Mouse (Mus musculus): ENCODE measurements around the gene Pnrc2. TPM values are rescaled to one million over a fixed set of nuclear protein-coding genes. Genes with fewer than 3 reads are reported as not detected.
A peak's percentile ranks its signal among the peaks of the same experiment; 100 is the strongest.

The Pnrc2 gene
- total RNA-seq, 2 experiments from 2014 or later, result 59.0 to 80.1 TPM

DNA sequence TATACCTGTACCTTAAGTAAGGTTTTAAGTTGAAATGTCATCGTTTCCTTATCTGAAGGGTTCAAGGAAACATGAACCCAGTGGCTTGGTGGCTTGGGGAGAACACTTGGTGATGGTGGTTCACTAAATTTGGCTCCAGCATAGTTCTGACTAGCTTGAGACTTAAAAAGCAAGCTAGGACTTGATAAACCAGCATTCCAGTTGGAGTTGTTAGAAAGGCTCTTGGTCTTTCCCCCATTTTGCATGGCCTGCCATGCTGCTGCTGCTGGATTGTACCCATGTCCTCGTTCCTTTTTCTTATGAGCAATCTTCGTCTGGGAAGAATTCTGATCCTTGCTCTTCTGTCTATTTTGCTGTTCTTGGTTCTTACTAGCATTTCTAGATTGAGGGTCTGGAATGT, 1.6 kb downstream of the Pnrc2 start:
- DNase-seq (ENCODE audit: low spot score in 2 of 2), result no peak

DNA sequence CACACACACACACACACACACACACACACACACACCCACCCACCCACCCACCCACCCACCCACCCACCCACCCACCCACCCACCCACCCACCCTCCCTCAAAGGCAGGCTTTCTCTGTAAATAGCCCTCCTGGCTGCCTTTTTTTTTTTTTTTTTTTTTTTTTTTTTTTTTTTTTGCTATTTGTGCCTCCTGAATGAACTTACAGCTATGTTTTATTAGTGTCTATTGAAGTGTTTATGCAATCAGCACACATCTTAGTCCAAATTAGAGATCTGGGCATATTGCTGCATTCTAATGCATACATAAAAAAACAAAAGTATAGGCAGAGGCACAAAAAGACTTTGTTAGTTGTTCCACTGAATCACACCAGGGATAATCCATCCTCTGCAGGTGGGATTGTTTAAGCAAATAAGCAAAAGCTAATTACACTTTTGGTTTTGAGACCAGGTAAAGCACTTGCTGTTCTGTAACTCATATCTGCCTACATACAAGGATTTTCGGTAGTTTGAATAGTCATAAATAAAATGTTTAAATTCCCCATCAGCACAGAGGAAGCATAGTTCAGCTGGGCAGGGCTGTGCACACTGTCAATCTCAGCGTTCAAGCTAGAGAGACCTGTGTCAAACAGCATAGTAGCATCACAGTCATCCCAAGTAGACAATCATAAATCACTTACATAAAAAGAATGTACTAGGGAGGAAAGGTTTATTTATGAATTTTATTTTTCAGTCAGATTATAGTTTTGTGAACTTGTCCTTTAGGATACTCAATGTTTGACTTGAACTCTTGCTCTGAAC, 3.2 kb downstream of the Pnrc2 start:
- DNase-seq (ENCODE audit: low spot score in 2 of 2), result no peak

DNA sequence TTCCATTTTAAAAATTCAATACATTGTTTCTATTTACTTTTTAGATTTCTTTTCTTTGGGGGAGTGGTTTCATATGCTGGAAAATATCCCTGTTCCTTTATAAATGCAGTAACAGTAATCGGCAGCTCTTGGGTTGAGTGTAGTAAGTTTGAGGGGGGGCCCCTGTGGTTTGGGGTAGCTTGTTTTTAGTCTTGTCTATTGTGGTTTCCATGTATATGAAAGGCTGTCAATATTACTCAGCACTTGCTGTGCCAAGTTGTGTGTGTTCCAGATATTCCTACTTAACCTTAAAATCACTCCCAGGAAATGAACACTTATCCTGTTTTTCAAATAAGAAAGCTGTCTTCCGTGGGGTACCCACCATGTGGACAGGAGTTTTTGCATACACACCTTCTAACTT, 4.7 kb downstream of the Pnrc2 start:
- no peak for DNase-seq (ENCODE audit: low spot score in 2 of 2)

DNA sequence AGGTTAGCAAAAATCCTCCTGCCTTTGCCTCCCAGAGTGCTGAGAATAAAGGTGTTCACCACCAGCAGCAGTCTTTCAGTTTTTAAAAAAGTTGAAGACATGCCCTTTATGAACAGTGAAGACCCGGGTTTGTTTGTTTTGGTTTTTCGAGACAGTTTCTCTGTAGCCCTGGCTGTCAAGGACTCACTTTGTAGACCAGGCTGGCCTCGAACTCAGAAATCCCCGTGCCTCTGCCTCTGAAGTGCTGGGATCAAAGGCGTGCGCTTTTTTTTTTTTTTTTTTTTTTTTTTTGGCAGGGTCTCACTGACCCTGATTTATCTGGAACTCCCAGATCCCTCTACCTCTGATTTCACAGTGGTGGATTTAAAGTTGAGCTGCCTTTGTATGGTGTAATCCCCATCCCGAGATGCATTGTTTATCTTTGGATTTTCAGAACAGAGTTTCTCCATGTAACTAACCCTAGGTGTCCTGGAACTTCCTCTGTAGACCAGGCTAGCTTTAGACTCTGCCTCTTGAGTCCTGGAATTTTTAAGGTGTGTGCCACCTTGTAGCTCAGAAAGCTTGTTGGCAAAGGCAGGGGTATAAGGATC, 16.0 kb downstream of the Pnrc2 start:
- DNase-seq (ENCODE audit: low spot score in 2 of 2), result no peak

DNA sequence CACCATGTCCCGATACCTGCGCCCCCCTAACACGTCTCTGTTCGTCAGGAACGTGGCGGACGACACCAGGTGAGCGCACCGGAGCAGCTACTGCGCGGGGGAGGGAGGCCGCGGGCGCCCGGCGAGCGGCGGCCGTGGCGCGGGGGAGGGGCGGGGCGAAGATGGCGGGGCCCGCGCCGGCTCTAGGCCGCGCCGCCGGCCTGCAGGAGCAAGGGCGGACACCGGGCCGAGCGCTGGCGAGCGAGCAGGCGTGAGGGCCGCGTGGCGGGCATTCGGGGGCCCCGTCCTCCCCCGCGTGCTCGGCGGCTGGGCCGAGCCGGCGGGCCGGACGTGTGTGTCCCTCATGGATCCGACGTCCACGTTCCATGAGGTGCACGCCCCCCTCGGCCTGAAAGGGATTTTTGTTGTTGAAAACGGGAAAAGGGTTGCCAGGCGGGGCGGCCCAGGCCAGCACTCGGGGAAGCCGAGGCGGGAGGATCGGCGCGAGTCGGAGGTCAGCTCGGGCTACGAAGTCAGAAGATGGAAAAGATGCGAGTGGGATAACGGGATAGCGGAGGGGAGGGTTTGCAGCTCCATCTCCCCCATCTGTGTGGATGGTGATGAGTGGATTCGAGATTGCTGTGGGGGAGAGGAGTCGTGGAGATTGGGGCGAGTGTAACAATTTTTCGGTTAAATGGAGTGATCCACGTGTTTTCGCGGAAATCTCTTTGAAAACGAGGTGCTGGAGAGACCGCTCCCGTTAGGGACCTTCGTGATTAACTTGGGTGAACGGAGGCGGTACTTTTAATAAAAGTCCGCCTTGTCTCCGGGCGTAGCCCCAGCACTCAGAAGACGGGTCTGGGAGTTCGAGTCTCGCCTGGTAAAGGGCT, 17.2 kb downstream of the Pnrc2 start:
- peak; percentile 70 to 75 for DNase-seq (ENCODE audit: low spot score in 2 of 2)

DNA sequence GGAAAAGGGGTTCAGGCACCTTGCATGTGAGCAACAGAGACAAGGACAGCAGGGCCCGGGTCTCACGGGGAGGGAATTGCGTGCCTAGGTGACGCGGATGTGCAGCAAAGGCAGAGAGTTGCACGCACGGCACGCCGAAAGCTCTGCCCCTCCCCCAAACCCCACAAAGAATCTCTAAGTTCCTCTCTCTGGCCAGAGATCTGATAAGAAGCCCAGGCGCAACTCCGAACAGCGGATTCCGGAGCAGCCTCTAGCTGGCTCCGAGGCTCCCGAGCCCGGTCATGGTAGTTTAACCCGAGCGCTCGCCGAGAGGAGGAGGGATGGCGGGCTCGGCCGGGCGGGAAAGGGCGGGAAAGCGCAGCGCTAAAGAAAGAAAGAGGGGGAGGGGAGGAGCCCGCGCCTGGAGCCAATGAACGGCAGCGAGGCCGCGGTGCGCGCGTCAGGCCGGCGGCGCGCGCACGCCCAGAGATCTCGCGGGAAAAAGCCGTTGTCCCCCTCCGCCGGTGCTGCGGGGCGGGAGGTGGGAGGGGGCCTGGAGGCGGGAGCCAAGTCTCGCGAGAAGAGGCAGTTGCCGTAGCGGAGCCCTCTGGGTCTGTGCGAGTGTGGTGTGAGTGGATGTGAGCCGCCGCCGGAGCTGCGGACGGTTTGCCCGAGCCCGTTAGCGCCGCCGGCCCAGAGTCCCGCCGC, 18.0 kb downstream of the Pnrc2 start, which contains the start of gene Srsf10:
Srsf10 (plus strand) TSS at position 212 of the 687 bp plus-strand sequence.
- DNase-seq (ENCODE audit: low spot score in 2 of 2), result peak; percentile 90 to 94

DNA sequence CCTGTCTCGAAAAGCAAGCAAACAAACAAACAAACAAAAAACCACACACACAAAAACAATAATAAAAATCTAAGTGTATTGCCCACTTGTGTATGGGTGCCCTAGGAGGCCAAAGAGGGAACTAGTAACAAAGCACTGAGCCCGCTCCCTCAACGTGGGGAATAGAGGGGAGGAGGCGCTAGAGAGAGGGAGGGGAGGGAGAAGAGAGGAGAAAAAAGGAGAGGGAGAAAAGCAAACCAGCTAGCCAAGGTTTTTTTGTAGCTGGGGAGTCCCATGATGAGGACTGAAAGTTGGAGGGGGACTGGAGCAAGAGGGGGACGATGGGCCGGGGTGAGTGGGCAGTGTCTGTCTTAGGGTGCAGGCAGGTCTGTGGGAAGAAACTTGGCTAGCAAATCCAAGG, 18.6 kb downstream of the Pnrc2 start:
- peak in 1 of 2 experiments; percentile 18 for DNase-seq (ENCODE audit: low spot score in 2 of 2)

DNA sequence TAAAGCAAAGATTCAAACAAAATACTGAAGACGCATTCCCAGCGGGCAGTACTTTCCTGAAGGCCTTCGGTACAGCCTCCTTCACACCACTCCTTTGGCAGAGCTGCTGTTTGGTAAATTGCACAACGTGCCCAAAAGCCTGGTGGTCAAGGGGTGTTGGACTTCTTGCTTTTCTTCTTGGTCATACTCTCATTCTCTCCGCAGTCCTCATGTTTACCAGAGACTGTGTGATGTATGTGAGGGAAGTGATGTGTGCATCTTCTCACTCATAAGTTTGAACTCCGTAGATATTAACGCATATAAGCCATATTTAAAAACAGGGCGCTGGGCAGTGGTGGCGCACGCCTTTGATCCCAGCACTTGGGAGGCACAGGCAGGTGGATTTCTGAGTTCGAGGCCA, 19.0 kb downstream of the Pnrc2 start:
- peak in 1 of 2 experiments; percentile 2 for DNase-seq (ENCODE audit: low spot score in 2 of 2)

DNA sequence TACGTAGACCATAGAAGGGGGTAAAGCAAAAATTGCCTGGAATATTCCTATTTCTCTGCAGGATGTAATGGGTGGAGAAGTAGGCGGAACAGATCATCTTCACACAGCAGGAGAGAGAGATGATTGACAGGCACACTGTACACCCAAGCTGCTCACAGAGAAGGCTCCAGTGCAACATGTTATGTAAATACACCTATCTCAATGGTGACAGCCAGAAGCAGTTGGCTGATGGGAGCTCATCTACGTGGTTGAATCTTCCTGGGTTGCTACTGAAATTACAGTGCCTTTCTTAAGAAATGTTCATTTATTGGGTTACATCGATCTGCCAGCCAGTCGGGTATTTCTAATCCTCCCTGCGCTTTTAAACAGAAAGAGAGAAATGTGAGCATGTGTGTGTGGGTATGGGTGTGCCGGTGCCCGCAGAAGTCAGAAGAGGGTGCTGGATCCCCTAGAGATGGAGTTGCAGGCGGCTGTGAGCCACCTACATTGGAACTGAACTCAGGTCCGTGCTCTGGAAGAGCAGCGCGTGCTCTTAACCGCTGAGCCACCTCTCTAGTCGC, 19.6 kb downstream of the Pnrc2 start:
- peak in 1 of 2 experiments; percentile 16 for DNase-seq (ENCODE audit: low spot score in 2 of 2)

DNA sequence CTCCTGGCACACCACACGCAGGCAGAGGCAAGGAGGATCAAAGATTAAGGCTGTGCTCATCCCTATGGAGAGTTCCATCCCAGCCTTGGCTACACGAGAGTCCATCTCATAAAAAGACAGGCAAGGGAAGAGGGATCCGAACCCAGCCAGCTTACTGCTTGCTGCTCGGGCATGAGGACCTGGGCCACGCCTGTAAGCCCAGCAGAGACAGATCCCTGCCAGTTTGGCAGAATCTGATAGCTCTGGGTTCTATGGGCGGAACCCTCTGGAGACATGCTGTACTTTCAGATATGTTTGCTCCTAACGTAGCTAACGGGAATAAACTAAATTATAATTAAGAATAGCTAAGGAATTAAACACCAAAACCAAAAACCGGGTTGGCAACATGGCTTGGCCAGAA, 21.7 kb downstream of the Pnrc2 start:
- peak in 1 of 2 experiments; percentile 4 for DNase-seq (ENCODE audit: low spot score in 2 of 2)

DNA sequence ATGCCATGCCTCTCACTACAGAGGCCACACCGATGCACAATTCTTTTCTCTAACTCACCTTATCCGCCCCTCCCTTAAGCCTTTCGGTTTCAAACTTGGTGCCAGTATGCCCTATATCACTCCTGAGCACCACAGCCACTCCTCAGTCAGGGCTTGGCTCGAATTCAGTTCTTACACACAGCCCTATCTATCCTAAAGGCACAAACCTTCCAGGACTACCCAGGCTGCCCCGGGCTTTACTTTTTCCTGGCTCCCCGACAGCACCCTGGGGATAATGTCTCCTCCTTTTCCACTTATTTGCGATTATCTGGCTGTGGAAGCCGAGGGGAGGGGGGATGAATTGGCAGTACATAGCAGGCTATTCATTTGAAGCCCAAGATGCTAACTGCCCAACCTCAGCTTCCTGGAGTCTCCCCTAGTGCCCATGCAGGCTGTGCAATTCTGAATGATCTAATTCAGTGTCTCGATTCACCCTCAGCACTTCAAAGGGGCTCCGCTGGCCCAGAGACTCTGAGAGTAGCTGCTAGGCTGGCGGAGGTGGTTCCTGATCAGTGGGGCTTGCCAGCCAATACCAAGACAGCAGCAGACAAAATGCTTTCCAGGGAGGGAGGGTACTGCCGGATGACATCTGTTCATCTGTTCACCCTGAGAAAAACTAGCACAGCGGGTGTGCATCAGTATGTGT, 23.1 kb downstream of the Pnrc2 start:
- peak; percentile 63 to 76 for DNase-seq (ENCODE audit: low spot score in 2 of 2)

DNA sequence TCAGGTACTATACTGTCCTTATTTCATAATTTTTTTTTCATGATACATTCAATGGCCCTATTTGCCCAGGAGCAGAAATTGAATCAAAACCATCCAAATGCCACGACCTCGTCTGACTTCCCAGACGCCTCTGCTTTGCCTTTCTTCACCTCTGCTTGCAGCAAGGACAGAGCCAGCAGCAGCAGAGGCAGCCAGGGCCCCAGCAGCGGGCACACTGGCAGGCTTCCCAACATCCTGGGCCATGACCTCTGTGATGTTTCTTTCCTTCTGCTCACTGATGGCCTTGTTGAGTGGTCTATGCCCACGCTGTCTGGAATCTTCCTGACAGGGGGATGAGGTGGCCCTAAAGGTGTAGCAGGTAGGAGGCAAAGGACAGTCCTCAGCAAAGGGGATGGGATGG, 26.1 kb downstream of the Pnrc2 start:
- DNase-seq (ENCODE audit: low spot score in 2 of 2), result no peak

DNA sequence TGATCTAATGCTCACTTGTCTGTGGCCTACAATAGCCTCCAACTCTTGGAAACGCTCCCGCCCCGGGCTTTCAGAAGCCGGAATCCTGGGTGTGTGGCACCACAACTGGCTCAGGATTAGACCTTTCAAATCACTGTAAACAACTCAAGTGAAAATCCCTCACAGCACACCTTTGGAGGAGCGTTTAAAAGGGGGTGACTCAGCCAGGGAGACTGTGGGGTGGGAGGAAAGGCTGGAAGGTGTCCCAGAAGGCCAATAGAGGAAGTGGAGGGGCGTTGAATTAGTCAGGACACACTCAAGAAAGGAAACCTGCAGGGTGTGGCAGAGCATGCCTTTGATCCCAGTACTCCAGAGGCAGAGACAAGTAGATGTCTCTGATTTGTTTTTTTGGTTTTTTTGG, 29.2 kb downstream of the Pnrc2 start:
- no peak for DNase-seq (ENCODE audit: low spot score in 2 of 2)

DNA sequence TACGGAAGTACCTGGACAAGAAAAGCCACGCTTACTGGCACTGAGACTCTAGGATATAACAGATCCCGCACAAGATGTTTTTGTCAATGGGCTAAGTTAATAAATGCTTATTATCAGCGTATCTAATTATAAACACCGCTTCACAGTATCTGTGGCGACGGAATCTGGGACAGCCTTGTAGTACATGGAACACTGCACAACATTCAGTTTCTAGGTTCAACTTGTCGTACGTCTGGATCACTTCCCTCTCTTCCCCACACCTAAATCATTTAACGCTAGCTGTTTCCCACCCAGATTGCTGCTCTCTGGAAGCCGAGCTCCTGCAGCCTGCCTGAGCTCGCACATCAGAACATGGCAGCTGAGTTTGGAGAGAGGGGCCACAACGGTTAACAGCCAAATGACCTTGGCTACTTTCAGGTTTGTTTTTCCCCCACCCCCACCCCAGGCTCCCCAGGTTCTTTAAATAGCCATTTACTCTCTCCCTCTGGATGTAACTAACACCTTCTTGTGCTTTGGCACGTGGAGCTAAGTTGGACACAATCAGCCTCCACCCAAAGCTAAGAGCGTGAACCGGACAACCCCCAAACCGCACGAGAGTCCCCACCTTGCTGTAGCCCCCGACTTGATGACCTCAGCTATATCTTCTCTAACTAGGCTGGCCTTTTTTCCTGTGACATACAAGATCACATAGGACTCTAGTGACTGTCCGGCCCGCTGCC, 34.2 kb downstream of the Pnrc2 start:
- DNase-seq (ENCODE audit: low spot score in 2 of 2), result no peak

DNA sequence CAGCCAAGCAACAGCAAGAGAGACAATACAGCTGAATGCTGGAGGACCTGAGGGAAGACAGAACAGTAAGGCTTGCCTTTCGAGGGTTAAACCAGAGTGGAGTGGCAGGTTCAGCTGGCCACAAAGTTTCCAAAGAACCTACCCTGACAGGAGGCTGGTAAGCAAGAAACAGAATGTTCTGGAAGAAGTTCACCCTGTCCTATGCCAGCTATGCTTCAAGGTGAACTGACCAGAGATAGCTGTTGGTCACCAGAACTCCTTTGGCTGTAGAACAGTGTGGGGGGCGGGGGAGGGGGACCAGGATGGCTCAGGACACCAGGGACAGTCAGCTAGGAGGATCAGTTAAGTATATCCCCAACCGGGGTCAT, 34.7 kb downstream of the Pnrc2 start:
- DNase-seq (ENCODE audit: low spot score in 2 of 2), result no peak

DNA sequence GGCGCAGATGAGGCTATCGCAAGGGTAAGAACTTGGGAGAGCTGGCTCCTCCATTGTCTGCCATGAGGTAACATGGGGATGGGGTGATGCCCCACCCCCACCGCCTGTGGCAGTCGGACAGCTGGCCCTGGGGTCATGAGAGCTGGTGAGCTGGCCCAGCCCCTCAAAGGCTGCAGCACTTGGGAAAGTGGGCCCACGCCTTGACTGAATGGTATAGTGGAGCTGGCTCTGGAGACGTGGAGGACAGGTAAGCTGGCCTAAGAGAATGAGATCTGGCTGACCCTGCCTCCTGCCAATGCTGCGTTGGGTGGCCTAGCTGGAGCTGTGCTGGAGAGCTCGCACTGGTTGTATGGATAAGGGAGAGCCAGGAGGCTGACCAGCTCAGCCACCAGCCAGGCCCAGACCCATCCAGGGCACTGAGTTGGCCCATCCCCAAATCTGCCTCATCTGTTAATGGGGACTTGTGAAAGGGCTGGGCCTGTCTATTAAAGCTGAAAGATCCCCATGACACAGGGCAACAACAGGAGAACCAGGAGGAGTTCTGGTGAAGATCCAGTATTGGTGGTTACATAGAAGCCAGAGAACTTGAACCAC, 39.4 kb downstream of the Pnrc2 start:
- DNase-seq (ENCODE audit: low spot score in 2 of 2), result no peak

DNA sequence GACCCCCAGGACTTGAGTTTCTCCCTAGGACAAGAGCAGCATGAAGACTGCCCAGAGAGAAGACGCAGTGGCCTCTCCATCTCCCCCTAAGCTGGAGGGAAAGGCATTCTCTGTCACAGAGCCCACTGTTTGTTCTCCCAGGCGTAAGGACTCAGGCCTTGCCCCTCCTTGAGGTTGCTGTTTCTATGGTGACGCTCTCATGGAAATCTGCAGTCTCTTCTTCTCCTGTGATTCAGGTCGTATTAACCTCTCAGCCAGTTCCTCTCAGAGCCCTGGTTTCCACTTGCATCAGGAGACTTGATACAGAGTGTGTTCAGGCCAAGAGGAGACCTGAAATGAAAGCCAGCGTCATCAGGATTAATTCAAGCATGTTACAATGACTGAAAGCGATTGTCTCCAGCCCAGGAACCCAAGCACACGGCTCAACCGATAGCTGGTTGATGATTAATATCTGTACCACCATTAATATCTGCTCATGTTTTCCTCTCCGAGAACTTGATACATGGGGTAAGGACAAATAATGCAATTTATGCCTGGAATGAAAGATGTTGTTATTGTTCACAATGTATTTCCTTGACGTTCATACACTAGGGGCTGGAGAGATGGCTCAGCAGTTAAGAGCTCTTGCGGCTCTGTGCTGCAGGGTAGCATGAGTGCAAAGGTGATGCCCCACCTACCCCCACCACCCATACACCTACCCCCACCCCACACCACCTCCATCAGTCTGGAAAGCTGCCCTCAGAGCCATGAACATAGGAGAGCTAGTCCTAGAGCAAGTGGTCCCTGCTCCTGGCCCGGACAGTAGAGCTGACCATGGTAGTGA, 40.1 kb downstream of the Pnrc2 start:
- no peak for DNase-seq (ENCODE audit: low spot score in 2 of 2)

DNA sequence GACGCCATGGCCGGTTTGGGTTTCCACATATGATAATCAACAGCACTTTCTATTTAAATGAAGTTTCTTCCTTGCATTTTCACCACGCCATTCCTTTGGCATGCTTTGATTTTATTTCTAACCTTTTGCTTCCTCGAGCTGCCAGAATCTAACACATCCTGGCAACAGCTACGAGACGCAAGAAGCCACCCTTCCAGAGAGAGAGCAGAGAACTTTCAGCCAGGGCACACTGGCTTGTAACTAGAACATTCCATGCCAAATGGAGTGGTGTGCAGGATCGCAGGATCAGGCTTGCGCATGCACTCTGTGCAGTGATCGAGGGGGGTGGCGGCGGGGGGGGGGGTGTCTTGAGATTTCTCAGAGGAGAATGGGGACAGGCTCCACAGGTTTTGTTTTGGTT, 41.6 kb downstream of the Pnrc2 start:
- DNase-seq (ENCODE audit: low spot score in 2 of 2), result no peak

All from layer of hippocampus, postnatal 10 days (tissue).